Mouse (Mus musculus): ENCODE results near the gene Ahcy. TPM values are rescaled to one million over a fixed set of nuclear protein-coding genes. Genes with fewer than 3 reads are reported as not detected.
A peak's percentile ranks its signal among the peaks of the same experiment; 100 is the strongest.
"Not testable (repeated sequence)": the region's sequence is repeated elsewhere in the genome, so short reads cannot be mapped to it uniquely, and the experiment has no call there.

Gene Ahcy
- polyA plus RNA-seq (2015; fragmentation: Nextera tagmentation; extraction: Ambion mirVana), result 52.4 and 56.2 TPM in 2 replicates

GRCm38 (mm10) chr2:155073978-155074765, at the start of gene Ahcy:
Gene Ahcy (minus strand): TSS chr2:155074497.
- Histone ChIP-seq H3K27me3 (ENCODE audit: control insufficient read depth, insufficient read depth, low read length) (no peaks in the 10 kb centered on the region), H3K4me1 (ENCODE audit: control insufficient read depth, insufficient read depth, low read length) (peaks cover 19% of the 10 kb centered on the region), H3K36me3 (ENCODE audit: control insufficient read depth, insufficient read depth, low read length) (no peaks in the 10 kb centered on the region), H3K4me2 (ENCODE audit: low read depth, low read length) (peak within 1 kb of the TSS; percentile 77), H3K9me3 (replicated peaks; ENCODE audit: control insufficient read depth, low read length) (no peaks in the 10 kb centered on the region), H3K27ac (ENCODE audit: low read length) (peak within 1 kb of the TSS; percentile 73), H3K9ac (ENCODE audit: low read length) (peak within 1 kb of the TSS; percentile 91), H3K4me3 (replicated peaks; ENCODE audit: low read length) (peak within 1 kb of the TSS; percentile 80)
- under 1% methylated on average over 56 of the region's 56 CpGs for WGBS
- ATAC-seq (ENCODE audit: insufficient read depth, low FRiP score), result peak; percentile 95

GRCm38 (mm10) chr2:155115216-155115830, 41.0 kb upstream of the Ahcy start:
- Histone ChIP-seq H3K4me2 (ENCODE audit: low read depth, low read length) (no peak overlapping the region), H3K27ac (ENCODE audit: low read length) (no peak overlapping the region), H3K4me3 (replicated peaks; ENCODE audit: low read length) (no peak overlapping the region), H3K4me1 (ENCODE audit: control insufficient read depth, insufficient read depth, low read length) (no peaks in the 10 kb centered on the region), H3K27me3 (ENCODE audit: control insufficient read depth, insufficient read depth, low read length) (no peaks in the 10 kb centered on the region), H3K9me3 (replicated peaks; ENCODE audit: control insufficient read depth, low read length) (peaks cover 5% of the 10 kb centered on the region), H3K9ac (ENCODE audit: low read length) (no peak overlapping the region), H3K36me3 (ENCODE audit: control insufficient read depth, insufficient read depth, low read length) (no peaks in the 10 kb centered on the region)
- 60% methylated on average over 7 of the region's 7 CpGs for WGBS
- ATAC-seq (ENCODE audit: insufficient read depth, low FRiP score), result no peak

- not testable (repeated sequence) for ATAC-seq (ENCODE audit: insufficient read depth, low FRiP score); H3K36me3 ChIP-seq (ENCODE audit: control insufficient read depth, insufficient read depth, low read length); H3K27me3 ChIP-seq (ENCODE audit: control insufficient read depth, insufficient read depth, low read length); H3K4me2 ChIP-seq (ENCODE audit: low read depth, low read length); H3K27ac ChIP-seq (ENCODE audit: low read length); H3K9me3 ChIP-seq (replicated peaks; ENCODE audit: control insufficient read depth, low read length); H3K9ac ChIP-seq (ENCODE audit: low read length); H3K4me3 ChIP-seq (replicated peaks; ENCODE audit: low read length); H3K4me1 ChIP-seq (ENCODE audit: control insufficient read depth, insufficient read depth, low read length)
- 80% methylated on average over 9 of the region's 9 CpGs for WGBS
Observed at GRCm38 (mm10) chr2:155107276-155107675, 33.0 kb upstream of the Ahcy start.

- H3K4me1 ChIP-seq (ENCODE audit: control insufficient read depth, insufficient read depth, low read length), result no peaks in the 10 kb centered on the region
- H3K4me3 ChIP-seq (replicated peaks; ENCODE audit: low read length), result no peak overlapping the region
- no peak overlapping the region for H3K9ac ChIP-seq (ENCODE audit: low read length)
- no peak overlapping the region for H3K4me2 ChIP-seq (ENCODE audit: low read depth, low read length)
- WGBS, result 79% methylated on average over 6 of the region's 6 CpGs
- no peak overlapping the region for H3K27ac ChIP-seq (ENCODE audit: low read length)
- no peaks in the 10 kb centered on the region for H3K9me3 ChIP-seq (replicated peaks; ENCODE audit: control insufficient read depth, low read length)
- no peaks in the 10 kb centered on the region for H3K27me3 ChIP-seq (ENCODE audit: control insufficient read depth, insufficient read depth, low read length)
- ATAC-seq (ENCODE audit: insufficient read depth, low FRiP score), result no peak
- H3K36me3 ChIP-seq (ENCODE audit: control insufficient read depth, insufficient read depth, low read length), result no peaks in the 10 kb centered on the region
Observed at GRCm38 (mm10) chr2:155103607-155104006, 29.3 kb upstream of the Ahcy start.

- no peaks in the 10 kb centered on the region for H3K36me3 ChIP-seq (ENCODE audit: control insufficient read depth, insufficient read depth, low read length)
- no peak overlapping the region for H3K4me3 ChIP-seq (replicated peaks; ENCODE audit: low read length)
- 40% methylated on average over 6 of the region's 6 CpGs for WGBS
- H3K9ac ChIP-seq (ENCODE audit: low read length), result no peak overlapping the region
- H3K27me3 ChIP-seq (ENCODE audit: control insufficient read depth, insufficient read depth, low read length), result no peaks in the 10 kb centered on the region
- H3K4me2 ChIP-seq (ENCODE audit: low read depth, low read length), result no peak overlapping the region
- ATAC-seq (ENCODE audit: insufficient read depth, low FRiP score), result no peak
- no peaks in the 10 kb centered on the region for H3K4me1 ChIP-seq (ENCODE audit: control insufficient read depth, insufficient read depth, low read length)
- no peak overlapping the region for H3K27ac ChIP-seq (ENCODE audit: low read length)
- H3K9me3 ChIP-seq (replicated peaks; ENCODE audit: control insufficient read depth, low read length), result no peaks in the 10 kb centered on the region
Observed at GRCm38 (mm10) chr2:155101761-155102181, 27.5 kb upstream of the Ahcy start.

- Histone ChIP-seq H3K27ac (ENCODE audit: low read length) (no peak overlapping the region), H3K27me3 (ENCODE audit: control insufficient read depth, insufficient read depth, low read length) (no peaks in the 10 kb centered on the region), H3K9ac (ENCODE audit: low read length) (no peak overlapping the region), H3K4me1 (ENCODE audit: control insufficient read depth, insufficient read depth, low read length) (no peaks in the 10 kb centered on the region), H3K36me3 (ENCODE audit: control insufficient read depth, insufficient read depth, low read length) (no peaks in the 10 kb centered on the region), H3K9me3 (replicated peaks; ENCODE audit: control insufficient read depth, low read length) (no peaks in the 10 kb centered on the region), H3K4me3 (replicated peaks; ENCODE audit: low read length) (no peak overlapping the region), H3K4me2 (ENCODE audit: low read depth, low read length) (no peak overlapping the region)
- 60% methylated on average over 3 of the region's 3 CpGs for WGBS
- no peak for ATAC-seq (ENCODE audit: insufficient read depth, low FRiP score)
Observed at GRCm38 (mm10) chr2:155100796-155101259, 26.5 kb upstream of the Ahcy start.

- no peak overlapping the region for H3K4me3 ChIP-seq (replicated peaks; ENCODE audit: low read length)
- 72% methylated on average over 14 of the region's 14 CpGs for WGBS
- H3K9ac ChIP-seq (ENCODE audit: low read length), result no peak overlapping the region
- no peaks in the 10 kb centered on the region for H3K36me3 ChIP-seq (ENCODE audit: control insufficient read depth, insufficient read depth, low read length)
- no peak overlapping the region for H3K4me2 ChIP-seq (ENCODE audit: low read depth, low read length)
- H3K27me3 ChIP-seq (ENCODE audit: control insufficient read depth, insufficient read depth, low read length), result no peaks in the 10 kb centered on the region
- no peak for ATAC-seq (ENCODE audit: insufficient read depth, low FRiP score)
- H3K27ac ChIP-seq (ENCODE audit: low read length), result no peak overlapping the region
- H3K9me3 ChIP-seq (replicated peaks; ENCODE audit: control insufficient read depth, low read length), result no peaks in the 10 kb centered on the region
- no peaks in the 10 kb centered on the region for H3K4me1 ChIP-seq (ENCODE audit: control insufficient read depth, insufficient read depth, low read length)
Observed at GRCm38 (mm10) chr2:155099994-155100795, 25.9 kb upstream of the Ahcy start.

- Histone ChIP-seq H3K4me1 (ENCODE audit: control insufficient read depth, insufficient read depth, low read length) (no peaks in the 10 kb centered on the region), H3K4me2 (ENCODE audit: low read depth, low read length) (no peak overlapping the region), H3K36me3 (ENCODE audit: control insufficient read depth, insufficient read depth, low read length) (no peaks in the 10 kb centered on the region), H3K27me3 (ENCODE audit: control insufficient read depth, insufficient read depth, low read length) (no peaks in the 10 kb centered on the region), H3K9me3 (replicated peaks; ENCODE audit: control insufficient read depth, low read length) (no peaks in the 10 kb centered on the region), H3K9ac (ENCODE audit: low read length) (no peak overlapping the region), H3K27ac (ENCODE audit: low read length) (no peak overlapping the region), H3K4me3 (replicated peaks; ENCODE audit: low read length) (no peak overlapping the region)
- 69% methylated on average over 7 of the region's 7 CpGs for WGBS
- ATAC-seq (ENCODE audit: insufficient read depth, low FRiP score), result no peak
Observed at GRCm38 (mm10) chr2:155099421-155099820, 25.1 kb upstream of the Ahcy start.

Measured in stomach, embryonic 16.5 days (tissue).